Mouse (Mus musculus) monocyte, adult 2 months (primary cell): ENCODE results near the gene Pskh1.
A peak's percentile ranks its signal among the peaks of the same experiment; 100 is the strongest.

Experiments used
- DNase-seq, 2 experiments: peaks; one replicate each; pipeline ENCODE4 v3.0.0; 2022; ENCODE audit warnings: low spot score in 2 of 2, low read depth in 1 of 2

Gene Pskh1

DNA sequence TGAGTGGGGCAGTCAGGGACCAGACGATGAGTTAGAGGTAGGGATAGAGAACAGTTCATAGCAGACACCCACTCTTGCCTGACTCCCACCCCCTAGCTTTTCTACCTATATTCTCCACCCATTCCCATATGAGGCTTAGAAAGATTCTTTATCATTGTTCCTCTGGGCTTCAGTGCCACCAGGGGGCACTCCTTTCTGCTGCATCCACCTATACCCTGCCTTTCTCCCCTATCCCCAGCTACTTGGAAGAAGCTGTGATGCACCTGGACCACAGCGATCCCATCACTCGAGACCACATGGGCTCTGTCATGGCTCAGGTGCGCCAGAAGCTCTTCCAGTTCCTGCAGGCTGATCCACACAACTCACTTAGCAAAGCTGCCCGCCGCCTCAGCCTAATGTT lies 7.8 kb upstream of the Pskh1 start:
- no peak for DNase-seq

DNA sequence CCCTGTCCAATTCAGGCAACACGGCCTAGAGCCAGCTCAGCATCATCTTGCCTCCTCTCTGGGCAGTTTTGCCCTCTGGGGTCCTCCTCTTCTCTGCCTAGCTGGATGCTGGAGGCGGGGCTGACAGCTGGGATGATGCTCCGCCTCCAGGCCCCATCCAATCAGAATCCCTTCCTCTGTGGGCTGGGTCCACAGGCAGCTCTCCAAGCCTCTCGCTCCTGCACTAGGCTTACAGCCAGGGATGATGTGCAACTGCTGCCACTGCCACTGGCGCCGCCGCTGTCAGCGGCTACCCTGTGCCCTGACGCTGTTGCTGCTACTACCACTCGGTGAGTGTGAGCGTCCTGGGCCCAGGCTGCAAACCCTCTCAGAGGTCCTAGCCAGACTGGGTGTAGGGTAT lies 6.9 kb upstream of the Pskh1 start, which contains the start of gene Nrn1l:
Gene Nrn1l, plus strand, starts transcription at position 229 of the 400 bp plus-strand sequence.
- no peak for DNase-seq

DNA sequence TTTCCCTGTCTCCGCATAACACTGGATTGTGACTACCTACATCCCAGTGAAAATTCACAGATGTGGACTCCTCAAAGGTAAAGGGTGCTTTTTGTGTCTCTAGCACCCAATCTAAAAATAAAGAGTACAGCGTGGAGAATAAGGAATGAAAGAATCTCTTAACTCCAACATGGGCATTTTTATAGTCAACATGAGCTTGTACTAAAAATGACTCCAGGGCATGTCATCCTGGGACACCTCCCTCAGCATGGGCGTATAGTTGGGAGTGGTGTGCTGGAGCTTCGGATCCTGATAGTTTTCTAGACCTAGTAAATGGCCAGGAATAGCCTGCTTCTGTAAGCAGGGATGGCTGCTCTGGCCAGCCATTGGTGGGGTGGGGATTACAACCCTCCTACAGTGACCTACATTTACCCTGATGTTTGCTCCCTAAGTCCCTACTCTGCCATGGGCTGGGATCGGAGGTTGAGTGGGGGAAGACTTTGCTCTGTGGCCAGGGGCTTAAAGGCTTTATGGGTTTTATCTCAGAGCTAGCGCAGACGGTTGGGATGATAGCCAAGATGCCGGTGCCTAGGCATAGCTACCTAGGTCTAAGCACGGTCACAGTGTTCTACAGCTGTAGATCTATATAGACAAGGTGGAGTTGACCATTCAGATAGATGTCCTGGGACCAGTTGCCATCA lies 2.3 kb upstream of the Pskh1 start:
- no peak for DNase-seq

DNA sequence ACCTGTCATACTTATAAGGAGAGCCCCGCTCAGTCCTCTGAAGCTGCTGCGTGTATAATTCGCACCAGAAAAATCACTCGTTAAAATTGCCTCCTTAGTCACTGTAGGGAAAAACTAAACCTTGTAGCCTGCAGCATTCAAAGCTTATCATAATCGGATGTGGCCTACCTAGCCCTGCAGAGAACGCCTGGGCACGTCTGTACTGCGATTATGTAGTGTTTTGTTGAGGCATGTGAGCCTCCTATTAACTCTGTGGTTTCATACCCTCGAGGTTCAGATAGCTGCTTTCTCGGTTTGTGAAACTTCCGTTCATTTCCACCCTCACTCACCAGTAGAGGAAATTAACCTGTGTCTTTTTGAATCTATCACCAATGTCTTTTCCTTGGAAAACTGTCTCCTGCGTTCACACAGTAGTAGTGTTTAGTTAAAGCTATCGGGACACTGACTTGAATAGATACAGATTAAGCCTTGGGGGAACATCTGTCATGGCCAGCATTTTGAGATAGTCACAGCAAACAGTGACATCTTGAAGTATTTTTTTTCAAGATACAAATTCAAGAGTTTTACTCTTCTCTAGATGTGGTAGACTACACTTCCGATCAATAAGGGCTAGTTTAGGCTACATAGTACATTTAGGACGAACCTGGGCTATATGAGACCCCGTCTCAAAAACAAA lies 838 bp downstream of the Pskh1 start:
- DNase-seq: no peak

DNA sequence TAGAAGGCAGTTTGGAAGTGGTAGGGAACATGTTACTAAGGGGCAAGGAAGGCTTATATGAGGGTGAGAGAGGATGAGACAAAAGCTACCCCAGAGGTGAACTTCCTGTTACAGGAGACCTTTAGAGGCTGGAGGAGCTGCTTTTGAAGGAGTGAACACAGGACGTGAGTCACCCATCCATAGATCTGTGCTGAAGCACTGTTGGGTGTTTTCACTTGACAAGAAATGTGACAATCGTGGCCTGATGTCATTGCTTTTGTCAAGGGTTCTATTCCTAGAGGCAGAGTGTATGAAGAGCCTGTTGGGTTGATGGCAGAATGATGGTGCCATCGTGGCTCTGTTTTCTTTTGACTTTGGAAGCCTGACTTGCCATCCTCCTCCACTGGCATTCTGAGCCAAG lies 19.1 kb downstream of the Pskh1 start:
- DNase-seq: no peak

DNA sequence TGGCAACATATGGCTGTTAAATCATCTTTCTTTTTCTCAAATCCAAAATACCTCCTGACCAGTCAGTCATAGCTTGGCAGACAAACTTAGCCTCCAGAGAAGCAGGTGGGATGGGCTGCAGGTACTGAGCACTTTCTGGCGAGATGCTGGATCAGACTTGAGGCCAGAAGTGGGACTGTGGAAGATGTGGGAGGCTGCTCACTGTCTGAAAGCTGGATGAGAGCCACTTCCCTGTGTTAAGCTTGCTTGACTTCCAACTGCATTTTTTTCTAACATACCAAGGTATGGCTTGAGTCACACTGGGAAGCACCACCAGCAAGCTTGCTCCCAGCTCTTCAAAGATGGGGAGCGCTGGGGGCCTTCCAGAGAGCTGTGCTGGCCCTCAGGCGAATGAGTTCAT lies 24.9 kb downstream of the Pskh1 start:
- no peak for DNase-seq

DNA sequence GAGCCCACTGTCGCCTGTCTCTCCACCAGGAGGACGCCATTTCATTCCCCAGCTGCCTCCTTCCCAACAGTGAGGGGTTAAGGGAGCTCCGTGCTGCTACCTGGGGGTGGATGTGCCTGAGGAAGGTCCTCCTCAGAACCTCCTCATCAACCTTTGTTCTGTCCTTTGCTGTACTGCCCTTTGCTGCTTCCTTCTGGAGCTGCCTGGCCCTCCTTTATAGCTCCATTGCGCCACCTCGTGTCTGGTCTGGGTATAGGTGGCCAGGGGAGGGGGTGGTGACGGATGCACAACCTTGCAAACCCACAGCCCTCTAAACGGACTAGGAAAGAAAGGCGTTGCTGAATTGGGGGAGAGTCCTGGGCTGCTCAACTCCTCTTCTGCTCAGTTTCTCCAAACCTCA lies 30.4 kb downstream of the Pskh1 start:
- DNase-seq: peak; percentile 23 to 75

DNA sequence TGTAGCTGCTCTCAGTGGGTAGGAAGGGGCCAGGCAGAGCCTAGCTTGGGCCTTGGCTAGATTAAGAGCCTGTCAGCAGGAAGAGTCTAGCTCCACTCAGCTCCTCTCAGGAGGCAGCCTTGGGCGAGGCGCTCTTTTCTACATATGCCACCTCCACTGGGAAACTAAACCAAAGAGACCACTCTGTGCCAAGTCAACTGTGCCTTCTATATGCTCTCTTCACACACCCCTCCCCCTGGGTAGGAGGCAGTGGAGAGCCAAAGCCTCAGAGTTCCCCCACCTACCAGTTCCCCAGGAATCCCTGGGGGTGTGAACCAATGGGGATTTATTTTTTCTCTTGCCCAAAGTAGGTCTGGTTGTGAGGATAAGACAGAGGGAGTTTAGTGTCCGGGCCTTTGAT lies 31.0 kb downstream of the Pskh1 start:
- no peak for DNase-seq

DNA sequence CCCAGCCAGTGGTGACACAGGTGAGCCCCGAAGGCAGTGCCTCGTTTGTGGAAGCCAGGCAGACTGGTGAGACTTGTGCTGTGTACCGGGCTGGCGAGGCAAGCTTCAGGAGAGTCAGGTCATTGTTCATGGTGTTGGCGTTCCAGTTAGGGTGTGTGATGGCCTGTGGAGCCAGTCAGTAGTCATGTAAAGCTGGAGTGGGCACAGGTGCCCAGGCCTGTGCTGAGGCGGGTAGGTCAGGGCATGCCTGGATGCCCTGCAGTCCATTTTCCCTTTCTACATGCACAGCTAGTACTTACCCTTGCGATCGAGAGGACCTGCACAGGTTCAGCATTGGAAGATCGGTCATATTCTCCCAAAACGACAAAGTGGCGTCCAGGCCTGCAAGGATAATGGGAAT lies 32.3 kb downstream of the Pskh1 start:
- no peak for DNase-seq

DNA sequence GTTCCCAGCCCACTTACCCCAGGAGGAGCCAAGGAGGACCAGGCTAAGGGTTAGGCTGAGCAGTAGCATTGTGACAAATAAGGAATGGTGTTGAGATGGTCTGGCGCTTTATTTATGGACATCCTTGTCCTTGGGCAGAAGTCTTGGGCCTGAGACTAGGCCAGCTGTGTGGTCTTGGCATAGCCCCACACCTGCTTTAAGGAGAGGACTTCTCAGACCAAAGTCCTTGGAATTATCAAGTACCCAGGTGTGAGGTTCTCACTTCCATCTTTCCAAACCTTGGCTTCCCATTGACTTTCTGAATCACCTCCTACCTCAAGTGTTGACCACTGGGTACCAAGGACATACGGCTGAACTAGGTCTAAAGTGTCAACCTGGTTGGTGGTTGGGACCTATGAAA lies 33.5 kb downstream of the Pskh1 start, which contains the start of gene Ctrl:
Gene Ctrl, minus strand, starts transcription at position 101 of the 400 bp plus-strand sequence.
- DNase-seq: no peak

DNA sequence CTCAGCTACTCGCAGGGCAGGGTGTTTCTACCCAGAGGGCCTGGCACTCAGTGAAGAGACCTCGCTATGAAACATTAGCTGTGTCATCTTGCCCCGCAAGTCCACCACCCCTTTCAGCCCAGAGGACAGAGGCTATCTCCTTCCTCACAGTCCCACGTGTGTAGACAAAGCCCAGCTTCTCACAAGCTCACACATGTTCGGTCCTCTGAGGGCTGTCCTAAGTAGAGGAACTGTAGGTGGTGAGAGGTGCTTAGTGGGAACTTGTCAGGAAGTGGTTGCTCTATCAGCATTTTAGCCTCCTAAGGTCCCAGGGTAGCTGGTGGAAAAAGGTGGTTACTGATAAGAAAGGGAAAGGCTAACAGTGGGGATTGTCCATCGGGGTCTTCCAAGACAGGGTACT lies 34.9 kb downstream of the Pskh1 start:
- no peak for DNase-seq

DNA sequence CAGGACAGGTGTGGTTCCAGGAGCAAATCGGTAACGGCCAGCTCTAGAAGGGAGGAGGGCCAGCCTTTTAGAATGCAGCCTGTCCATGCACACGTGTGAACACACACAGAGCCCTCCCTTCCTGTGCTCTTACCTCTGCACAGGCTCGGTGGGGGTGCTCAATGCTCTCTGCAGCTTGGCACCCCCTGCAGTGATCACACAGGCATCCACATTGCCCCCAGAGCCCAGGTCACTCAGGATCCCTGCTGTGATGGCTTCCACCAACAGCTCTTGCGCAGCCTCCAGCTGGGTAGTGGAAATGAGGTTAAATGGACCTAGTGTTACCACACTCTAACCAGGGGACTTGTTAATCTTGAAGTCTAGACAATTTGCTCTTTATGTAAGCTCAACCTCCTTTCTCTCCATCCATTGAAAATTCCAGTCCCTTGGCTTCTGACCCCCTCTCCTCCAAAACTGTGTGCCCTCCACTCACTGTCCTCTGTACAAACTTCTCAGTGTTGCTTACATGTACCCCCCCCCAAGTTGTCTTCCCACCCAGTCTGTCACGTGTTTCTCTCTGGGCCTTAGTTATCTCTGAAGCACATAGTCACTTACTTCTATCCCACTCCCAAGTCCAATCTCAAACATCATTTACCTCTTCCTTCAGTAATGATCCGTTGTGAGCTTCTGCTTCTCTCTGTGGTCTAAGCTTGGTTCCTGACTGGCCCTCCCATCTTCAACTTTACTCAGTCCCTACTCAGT lies 35.8 kb downstream of the Pskh1 start:
- DNase-seq: no peak

DNA sequence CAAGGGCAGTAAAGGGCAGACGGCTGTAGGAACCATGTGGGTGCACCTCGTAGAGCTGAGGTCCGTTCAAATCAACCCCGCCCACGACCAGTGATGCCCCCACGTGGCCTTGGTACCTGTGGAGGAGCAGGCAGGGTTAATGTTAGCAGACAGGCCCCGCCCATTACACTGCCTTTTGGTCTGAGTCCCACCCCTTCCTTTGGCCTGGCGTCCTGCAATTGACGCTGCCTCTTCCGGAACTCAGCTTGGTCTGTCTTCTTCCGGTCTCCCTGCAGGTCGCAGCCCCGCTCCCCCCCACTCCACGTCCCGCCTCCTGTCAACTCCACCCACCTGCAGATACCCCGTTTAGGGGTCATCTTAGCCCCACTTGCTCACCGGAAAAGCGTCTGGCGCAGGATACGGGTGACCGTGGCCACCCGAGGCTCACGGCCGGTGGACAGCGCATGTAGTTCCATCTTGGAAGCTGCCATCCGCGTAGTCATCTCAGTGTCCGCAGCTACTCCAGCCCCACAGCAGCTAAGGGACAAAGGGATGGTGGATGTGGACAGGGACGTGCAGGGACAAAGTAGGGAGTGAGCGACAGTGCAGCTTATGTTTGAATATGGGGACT lies 36.7 kb downstream of the Pskh1 start:
- peak; percentile 22 to 40 for DNase-seq

DNA sequence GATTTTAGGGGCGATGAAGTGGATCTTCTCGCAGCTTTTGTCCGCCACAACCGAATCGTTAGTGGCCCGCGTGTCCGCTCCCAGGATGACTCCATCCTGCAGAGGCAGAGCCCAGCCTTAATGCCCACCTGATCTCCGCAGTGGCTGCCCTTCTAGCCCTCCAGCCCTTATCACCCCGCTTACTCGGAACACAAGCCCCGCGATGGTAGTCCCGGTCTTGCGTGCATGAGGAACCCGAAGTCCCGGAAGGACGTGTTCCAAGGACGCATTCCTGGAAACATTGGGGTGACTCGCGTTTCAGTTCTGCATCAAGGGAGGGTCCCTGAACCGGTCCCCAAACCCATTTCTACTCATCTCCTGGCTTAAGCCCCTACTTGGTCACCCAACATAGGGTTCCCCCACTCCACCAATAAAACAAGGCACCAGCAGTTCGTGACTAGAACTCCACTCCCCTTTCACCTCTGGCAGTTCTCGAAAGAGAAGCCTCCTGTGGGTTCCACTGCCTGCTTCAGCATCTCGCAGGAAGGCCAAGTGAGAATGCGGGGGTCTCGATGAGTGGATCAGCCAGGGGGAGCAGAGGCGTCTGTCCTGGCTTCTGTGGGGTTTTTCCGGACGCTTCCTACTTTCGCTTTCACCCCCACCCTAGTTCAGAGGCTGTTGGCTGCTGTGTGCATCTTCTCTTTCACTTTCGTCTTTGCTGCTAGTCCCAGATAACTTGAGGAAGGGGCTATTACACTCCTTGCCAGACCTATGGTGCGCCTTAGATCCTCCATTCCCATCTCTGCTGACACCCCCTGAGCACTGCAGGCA lies 37.5 kb downstream of the Pskh1 start:
- peak; percentile 16 to 33 for DNase-seq

DNA sequence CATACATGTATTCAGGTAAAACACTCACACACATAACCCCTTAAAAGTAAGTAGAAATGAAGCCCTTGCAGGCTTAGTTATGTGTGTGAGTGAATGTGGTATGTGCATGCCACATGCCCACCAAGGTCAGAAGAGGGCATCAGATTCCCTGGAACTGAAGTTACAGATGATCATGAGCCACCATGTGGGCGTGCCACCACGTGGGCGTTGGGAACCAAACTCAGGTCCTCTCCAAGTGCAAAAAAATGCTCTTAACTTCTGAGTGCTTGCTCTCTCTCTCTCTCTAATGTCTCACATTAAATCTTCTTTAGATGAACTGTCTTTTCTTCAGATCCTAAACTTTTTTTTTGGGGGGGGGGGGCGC lies 38.0 kb downstream of the Pskh1 start, which contains the start of gene Psmb10:
Gene Psmb10, minus strand, starts transcription at position 139 of the 364 bp plus-strand sequence.
- DNase-seq: no peak

DNA sequence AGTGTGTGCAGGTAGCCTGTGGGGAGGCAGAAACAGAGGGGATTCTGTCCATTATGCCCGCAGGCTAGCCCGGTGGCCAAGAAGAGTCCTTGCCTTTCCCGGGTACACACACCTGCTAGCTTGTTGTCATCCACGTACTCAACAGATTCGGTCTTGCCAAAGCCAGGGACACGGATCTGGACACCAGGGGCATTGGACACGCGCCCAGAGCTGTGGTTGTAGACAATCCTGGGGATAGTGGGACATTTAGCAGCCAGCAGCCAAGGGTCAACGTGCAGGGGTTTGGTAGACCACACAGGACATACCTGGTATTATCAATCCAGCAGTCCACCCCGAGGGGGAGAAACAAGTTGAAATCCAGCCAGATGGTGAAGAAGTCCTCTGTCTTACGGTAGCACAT lies 41.8 kb downstream of the Pskh1 start:
- DNase-seq: no peak

DNA sequence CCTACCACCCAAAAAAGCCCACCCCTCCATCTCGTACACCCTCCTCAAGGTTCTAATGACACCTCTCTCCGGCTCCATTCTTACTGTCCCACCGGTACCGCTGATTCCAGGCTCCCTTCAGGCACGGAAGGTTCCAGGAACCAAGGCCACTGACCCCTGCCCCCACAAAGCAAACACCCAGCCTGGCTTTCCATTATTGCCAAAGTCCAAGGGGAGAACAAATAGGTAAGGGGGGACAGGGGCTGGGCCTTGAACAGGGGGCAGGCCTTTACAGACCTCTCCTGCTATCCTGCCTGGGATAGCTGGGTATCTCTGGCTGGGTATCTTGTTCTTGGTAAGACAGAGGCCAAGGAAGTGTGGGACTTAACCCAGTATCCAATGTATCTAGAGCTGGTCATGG lies 42.3 kb downstream of the Pskh1 start:
- DNase-seq: no peak

DNA sequence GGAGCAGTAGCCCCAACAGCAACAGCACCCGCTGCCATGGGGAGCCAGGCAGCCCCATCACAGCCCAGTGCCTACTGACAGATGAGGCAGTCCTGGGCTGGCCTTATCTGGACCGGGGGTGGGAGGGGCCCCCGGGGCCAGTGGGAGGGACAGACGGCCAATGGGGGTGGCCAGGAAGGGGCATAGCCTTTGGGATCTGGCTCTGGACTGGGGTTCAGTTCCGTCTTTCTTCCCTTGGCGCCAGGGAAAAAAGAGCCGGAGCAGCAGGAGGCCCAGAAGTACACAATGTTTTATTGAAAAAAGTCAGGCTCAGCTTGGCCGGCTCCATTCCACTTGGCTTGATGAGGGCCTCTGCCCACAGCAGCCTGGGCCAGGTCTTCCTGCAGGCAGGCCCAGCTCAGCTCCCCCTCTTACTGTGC lies 43.1 kb downstream of the Pskh1 start, which contains the start of gene Lcat:
Gene Lcat, minus strand, starts transcription at position 62 of the 419 bp plus-strand sequence.
- no peak for DNase-seq

DNA sequence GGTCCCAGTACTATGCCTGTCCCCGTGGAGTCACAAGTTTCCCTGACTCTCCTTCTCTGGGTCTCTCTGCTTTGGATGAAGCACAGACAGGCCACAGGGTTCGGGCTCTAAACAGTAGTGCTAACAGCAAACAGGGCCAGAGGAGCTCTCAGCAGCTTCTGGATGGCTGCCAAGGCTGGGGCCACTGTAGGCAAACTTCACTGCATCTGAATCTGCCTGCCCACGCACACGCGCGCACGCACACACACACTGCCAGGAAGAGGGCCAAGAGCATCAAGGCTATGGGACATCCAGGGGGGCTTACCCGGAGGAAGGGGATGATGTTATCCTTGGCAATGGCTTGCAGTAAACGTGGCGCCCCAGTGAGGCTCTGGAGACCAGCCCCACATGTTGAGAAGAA lies 49.1 kb downstream of the Pskh1 start:
- no peak for DNase-seq

DNA sequence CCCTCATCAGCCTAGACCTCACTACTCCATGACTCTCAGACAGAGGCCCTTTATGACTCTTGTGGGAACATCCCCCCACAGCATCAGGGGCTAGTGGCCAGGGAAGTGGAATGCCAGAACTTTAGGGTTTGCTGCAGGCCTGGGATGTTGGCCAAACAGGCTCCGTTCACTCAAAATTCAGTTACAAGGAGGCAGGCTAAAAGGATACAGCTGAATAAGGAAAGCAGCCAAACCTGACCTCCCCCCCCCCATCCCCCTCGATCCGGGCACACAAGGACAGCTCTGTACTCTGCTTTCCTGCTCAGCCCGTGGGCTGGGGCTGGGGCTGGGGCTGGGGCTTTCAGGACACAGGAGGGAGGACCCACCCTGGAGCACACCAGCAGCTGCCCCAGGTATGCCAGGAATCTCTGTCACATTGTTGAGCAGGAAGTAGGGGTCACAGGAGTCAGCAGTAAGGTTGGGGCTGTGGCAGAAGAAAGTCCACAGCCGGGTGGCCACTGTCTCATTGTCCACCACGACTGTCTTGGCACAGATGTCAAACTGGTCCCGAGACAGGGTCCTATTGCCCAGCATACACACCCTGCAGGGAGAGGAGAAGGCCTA lies 50.9 kb downstream of the Pskh1 start:
- DNase-seq: no peak
